Mouse (Mus musculus) left cerebral cortex, adult 11 months (tissue): ENCODE results near the gene Gsg1l.

Source experiments
- DNase-seq: peaks from one replicate; pipeline ENCODE4 v3.0.0; 2022; ENCODE audit warnings: low spot score

Gsg1l gene

DNA sequence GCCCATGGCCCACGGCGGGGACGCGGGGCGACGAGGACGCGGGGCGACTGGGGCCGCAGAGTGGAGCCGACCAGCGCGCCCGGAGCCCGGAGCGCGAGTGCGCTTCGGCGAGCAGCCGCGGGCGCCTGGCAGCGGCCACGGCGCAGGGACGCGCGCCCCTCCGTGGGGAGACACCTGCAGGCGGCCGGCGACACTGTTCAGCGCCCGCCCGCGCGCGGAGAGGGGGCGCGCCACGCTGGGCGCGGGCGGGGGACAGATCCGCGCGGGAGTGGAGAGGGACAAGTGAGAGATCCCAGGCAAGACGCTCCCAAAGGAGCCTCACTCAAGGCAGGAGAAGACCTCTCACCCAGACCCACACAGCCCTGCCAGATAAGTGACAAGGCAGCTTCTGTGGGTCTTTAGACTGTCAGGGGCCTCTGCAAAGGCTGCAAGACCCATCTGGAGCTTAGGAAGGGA is at the start of gene Gsg1l:
Gsg1l (minus strand) TSS at position 126 of the 456 bp plus-strand sequence.
- DNase-seq = no peak

- no peak for DNase-seq
Observed at GRCm38 (mm10) chr7:126127673-126128072, 45.5 kb upstream of the Gsg1l start.

GRCm38 (mm10) chr7:126126502-126126901 is 44.3 kb upstream of the Gsg1l start:
- no peak for DNase-seq

GRCm38 (mm10) chr7:126121533-126121932 is 39.3 kb upstream of the Gsg1l start:
- no peak for DNase-seq

DNA sequence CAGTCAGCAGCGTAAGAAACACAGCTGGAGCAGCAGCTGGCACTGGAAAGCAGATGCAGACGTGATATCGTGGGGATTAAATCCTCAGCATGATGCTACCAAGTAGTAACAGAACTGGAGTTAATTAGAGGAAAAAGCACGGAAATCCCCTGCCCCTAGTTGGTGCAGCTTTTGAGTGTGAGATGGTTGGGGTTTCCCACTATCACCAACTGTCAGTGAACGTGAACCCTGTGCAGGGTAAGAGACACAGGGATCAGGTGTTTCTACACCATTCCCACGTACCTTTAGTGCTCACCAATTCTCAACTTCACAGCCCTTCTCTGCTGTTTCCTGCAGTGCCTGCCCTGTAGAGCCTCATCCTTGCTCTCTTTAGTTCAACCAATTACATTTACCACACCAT is 37.6 kb upstream of the Gsg1l start:
- no peak for DNase-seq

- DNase-seq = no peak
Observed at GRCm38 (mm10) chr7:126113263-126113662, 31.1 kb upstream of the Gsg1l start.

DNA sequence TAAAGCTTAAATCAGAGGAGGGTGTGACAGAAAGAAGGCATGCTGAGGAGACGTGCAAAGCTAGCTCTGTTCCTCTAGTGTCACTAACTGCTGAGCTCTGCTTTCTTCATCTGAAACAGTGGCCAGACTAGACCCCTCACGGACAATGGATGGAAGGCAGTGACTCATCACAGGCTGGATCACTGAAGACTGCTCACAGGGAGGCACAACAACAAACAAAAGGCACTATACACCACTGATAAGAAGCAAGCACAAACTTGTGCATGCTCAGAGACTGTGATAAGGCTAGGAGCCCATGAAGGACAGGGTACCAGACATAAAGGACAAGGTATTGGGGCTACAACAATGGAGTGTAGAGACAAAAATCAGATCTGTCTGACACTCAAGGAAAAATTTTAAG is 29.0 kb upstream of the Gsg1l start:
- DNase-seq = no peak

GRCm38 (mm10) chr7:126109898-126110297 is 27.7 kb upstream of the Gsg1l start:
- DNase-seq = no peak

- DNase-seq = no peak
Observed at GRCm38 (mm10) chr7:126100440-126100839, 18.2 kb upstream of the Gsg1l start.

- DNase-seq = no peak
Observed at GRCm38 (mm10) chr7:126099835-126100234, 17.6 kb upstream of the Gsg1l start.

- no peak for DNase-seq
Observed at GRCm38 (mm10) chr7:126099163-126099775, 17.1 kb upstream of the Gsg1l start.

DNA sequence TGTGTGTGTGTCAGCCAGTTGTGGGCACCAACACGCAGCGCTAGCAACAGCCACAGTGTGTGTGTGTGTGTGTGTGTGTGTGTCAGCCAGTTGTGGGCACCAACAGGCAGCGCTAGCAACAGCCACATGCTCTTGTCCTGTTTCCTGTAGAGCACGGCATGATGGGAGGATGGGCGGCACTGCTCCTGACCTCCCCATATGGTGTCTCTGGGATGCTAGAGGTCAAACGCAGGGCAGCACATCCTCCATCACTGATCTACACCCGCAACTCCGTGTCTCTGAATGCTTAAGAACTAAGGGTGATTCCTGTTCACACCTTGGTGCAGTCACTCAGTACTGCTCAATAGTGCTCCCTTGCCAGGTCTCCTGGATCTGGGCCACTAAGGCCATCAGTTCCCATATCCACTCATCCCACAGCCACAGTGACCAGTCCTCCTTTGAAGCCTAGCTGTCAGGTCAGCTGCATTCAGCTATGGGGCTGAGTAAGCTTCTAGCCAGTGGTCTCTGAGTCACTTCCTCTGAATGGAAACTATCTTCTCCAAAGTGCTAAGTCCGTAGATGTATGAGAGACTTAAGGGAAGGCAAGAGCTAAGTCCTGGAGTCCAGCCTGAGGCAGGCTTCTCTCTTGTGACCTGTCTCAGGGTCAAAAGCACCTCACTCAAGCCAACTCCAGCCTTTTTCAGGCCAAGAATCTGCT is 15.2 kb upstream of the Gsg1l start:
- no peak for DNase-seq

DNA sequence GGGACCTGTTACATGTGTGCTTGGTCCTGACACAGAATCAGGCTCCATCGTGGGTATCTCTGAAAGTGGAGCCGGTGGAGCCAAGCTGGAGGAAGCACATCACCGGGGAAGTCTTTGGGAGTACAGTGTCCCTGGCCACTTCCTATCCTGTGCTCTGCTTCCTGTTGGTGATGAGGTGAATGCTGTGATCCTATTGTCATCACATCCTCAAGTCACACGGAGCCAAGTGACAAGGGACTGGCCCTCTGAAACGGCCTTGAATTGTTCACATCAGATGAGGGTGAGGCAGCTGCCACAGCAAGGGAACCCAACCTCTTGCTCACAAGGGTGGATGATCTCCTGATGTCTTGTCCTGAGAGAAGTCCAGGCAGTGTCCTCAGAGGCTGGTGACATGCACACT is 14.4 kb upstream of the Gsg1l start:
- DNase-seq = no peak

DNA sequence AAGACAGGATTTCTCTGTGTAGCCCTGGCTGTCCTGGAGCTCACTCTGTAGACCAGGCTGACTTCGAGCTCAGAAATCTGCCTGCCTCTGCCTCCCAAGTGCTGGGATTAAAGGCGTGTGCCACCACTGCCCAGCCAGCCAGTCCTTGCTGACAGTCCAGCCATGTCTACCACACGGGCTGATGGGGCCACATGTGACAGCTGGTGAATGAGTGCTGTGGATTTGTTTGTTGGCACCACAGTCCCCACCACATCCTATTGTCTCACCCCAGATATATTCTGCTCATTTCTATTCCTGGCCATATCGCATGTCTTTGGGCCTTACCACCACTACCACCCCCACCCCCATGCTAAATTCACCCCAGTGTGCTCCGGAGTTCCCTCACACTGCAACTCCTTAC is 12.5 kb upstream of the Gsg1l start:
- DNase-seq = no peak

DNA sequence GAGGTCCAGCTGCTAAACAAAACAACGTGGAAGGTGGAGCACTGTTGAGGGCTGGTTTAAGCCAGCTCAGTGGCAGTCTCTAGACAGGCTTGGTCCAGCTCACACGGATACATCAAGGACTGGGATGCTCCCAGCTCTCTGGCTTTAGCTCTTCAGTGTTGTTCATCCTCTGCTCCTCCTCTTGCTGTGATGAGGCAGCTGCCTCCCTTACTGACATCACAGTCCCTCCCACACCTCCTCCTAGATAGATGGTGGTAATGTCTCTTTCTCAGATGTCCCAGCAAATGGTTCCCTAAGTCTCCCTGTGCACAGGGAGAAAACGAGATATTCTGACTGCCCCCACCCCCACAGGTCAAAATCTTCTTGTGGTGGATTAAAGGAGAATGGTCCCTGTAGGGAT is 11.0 kb upstream of the Gsg1l start:
- DNase-seq = no peak

GRCm38 (mm10) chr7:126089782-126090181 is 7.6 kb upstream of the Gsg1l start:
- DNase-seq = no peak

- no peak for DNase-seq
Observed at GRCm38 (mm10) chr7:126088155-126088554, 5.9 kb upstream of the Gsg1l start.

GRCm38 (mm10) chr7:126087602-126088001 is 5.4 kb upstream of the Gsg1l start:
- DNase-seq = no peak

DNA sequence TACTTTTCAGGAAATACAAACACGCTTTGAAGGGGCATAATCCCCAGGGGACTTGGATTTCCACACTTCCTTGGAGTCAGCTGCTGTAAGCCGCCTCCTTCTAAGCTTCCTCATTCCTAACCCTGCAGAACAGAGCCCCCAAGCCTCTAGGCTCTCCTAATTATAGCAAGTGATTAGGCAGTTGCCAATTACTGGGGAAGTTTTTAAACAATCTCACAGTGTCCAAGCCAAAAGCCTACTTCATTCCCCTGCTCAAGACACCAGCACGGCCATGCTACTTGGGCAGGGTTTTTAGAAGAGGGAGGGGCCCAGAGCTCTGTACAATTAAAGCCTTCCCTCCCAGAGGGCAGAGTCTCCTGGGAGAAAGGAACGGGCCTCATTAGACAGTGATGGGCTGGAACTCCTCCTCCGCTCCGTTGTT is 4.1 kb upstream of the Gsg1l start:
- DNase-seq = no peak

DNA sequence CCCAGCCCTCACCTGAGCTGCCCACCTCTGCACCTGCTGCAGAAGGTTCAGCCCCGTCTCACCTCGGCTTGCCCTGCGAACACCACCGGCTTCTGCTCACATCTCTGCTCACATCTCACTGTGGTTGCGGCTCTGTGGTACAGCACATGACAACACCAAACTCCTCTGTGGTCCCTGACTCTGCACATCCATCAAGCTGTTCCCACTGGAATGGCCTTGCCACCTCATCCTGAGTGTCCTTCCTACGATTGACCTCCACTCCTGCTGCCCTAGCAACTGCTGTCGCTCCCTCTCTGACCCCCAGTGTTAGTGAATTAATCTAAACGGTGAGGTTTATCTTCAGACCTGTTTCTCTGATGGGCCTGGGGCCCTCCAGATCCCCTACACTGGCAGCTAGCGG is 2.9 kb upstream of the Gsg1l start:
- DNase-seq = no peak

DNA sequence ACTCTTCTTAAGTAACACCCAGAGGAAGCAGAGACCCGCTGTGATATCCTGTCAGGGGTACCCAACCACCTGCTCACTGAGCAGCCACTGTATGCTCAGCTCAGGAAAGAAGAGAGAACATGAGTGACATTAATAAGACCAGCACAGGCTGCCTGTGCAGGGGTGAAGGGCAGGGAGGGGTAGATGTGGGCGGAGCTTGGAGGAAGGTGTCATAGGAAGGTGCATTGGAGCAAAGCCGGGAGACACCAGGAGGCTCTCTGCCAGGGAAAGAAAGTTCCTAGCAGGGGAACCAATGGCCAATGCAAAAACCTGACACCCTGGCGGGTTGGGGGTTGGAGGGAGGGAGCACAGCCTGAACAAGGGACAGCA is 1.8 kb upstream of the Gsg1l start:
- no peak for DNase-seq

- no peak for DNase-seq
Observed at GRCm38 (mm10) chr7:126083341-126083979, 1.2 kb upstream of the Gsg1l start.

- no peak for DNase-seq
Observed at GRCm38 (mm10) chr7:126081727-126082285, 405 bp downstream of the Gsg1l start.
